Mouse (Mus musculus) frontal cortex, postnatal 36 days (tissue): ENCODE data around the gene Hps4.

ENCODE experiments used
- DNase-seq, 2 experiments: peaks; one replicate each; pipeline ENCODE4 v3.0.0; 2022; ENCODE audit warnings: low spot score in 2 of 2

Hps4 gene

DNA sequence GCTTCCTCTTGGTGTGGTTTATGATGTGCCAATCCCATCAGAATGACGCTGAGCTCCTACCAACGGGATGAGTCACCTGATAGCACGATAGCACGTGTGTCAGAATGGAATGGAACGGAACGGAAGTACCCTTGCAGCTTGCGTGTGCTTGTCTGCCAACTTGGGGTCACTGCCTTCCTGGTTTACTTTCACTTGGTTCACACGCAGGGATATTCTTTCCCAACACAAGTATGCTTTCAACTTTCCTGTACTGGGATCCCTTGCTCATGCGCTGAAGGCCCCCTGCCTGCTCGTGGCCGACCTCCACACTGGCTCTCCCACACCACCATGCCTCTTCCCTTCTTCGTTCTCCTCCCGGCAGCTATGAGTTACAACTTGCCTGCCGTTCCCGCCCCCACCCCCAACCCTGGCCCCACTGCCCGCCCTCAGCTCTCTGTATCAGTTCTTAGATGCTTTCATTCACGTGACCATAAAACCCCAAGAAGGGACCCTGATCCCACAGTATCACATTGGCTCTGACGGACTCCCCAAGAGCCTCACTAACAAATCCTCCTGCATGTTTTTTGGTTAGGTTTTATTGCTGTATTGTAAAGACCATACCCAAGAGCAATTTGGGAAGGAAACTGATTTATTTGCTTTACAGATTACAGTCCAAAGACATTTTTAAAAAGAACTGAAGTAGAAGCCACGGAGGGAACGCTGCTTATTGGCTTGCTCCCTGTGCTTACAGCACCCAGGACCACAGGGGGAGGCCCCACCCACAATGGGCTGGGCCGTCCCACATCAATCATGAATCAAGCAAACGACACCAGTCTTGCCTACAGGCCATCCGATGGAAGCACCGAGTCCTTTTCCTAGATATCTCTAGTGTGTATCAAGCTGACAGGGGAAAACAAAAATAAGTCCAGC, 18.0 kb upstream of the Hps4 start:
- DNase-seq: no peak

DNA sequence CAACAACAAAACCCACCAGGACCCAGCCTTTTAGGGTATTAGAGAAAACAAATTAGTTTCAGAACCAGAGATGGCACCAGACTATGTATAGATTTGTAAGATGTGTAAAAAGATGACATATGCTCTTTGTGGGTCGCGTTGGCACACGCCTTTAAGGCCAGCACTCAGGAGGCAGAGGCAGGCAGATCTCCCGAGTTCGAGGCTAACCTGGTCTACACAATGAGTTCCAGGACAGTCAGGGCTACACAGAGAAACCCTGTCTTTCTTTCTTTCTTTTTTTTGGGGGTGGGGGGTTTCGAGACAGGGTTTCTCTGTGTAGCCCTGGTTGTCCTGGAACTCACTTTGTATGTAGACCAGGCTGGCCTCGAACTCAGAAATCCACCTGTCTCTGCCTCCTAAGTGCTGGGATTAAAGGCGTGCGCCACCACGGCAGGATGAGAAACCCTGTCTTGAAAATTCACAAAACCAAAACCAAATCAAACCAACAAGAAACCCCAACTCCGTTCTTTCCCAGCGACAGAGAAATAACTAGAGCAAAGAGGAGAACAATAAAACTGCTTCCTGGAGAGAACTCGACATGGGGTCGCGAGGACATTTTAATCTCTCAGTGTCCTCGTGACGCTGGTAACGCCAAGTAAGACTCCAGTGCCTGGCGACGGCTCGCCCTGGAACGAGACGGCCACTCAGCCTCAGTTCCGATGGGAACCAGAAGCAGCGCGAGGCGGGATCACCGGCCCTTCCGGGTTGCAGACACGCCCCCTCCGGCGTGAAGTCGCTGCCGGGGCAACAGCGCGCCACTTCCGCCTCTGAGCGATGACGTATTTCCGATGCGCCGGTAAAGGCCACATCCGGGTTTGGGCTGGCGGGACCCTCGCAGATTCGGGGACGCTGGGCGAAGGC, 17.1 kb upstream of the Hps4 start, which contains the start of gene Tfip11:
Tfip11 (plus strand) TSS at position 813 of the 900 bp plus-strand sequence.
- DNase-seq: peak; percentile 97

DNA sequence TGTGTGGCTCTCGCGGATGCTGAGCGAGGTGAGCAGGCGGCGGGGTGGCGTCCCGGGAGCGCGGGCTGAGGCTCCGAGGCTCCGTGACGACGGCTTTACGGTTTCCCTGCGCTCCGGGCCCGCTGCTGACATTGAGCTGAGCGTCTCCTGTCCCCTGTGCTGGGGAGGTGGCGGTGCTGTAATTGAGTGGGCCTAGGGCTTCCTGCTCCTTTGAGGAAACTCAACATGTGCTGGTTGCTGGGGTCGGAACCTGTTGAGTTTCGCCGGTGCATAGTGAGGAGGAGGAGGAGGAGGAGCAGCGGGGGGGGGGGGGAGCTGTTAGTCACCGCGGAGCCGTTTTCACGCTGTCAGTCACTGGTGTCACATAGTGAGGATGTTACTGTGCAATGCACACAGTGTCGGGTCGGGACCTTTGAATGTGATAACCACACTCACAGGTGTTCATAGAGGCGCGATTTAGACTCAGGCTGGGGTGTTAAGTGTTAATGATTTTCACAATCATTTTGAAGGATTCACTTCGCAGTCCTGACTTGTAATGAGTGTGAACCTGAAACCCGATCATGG, 16.4 kb upstream of the Hps4 start:
- DNase-seq: no peak

DNA sequence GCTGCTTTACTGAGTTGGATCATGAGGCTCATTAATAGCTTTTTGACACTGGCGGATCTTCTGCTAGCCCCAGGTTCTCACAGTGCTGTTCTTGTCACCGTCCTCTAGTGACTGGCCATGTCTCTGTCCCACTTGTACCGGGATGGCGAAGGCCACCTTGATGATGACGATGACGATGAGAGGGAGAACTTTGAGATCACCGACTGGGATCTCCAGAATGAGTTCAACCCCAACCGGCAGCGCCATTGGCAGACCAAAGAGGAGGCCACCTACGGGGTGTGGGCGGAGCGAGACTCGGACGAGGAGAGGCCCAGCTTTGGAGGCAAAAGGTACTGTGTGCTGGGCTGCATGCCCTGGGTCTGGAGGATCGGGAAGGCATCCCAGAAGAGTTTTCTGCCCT, 15.0 kb upstream of the Hps4 start:
- no peak for DNase-seq

DNA sequence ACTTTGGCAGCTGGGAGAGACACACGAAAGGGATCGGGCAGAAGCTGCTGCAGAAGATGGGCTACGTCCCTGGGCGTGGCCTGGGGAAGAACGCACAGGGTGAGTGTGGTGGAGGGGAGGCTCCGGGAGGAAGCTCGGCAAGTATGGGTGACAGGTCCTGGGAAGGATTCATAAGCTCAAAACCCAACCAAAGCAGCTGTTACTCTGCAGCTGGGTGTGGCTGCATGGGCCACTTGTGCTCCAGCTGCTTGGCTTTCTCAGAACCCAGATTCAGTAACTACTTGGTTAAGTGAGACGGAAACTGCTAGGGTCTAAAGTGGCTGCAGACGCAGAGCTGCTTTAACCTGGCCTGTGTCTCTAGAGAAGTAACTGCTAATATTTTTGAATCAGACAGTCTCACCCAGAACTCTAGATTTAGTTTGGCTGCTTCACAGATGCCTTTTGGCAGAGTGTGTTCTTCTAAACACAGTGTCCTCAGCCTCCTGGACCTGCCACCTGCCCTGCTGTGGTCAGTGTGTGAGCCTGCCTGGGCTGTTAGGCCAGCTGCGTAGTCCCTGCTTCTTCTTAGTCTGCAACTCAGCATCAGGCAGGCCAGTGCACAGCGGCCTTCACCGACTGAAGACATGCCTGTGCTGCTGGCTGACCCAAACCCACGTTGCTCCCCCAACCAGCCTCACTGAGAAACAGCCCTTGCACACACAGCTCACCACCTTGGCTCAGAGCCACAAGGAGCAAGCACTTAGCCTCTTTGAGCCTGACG, 12.9 kb upstream of the Hps4 start:
- no peak for DNase-seq

DNA sequence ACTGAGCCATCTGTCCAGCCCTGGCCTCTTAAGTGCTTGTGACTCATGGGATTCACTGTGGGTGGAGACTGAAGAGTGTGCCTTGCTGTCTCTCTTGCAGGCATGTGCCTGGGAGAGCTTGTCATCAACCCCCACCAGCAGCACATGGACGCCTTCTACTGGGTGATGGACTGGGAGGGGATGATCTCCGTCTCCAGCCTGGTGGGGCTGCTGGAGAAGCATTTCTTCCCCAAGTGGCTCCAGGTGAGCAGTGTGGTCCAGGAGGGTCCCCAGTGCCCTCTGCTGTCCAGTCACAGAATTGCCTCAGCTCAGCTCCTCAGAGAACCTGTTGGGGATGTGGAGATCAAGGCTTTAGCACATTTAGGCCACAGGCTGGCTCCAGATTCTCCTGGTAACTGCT, 7.4 kb upstream of the Hps4 start:
- DNase-seq: peak in 1 of 2 experiments; percentile 44

DNA sequence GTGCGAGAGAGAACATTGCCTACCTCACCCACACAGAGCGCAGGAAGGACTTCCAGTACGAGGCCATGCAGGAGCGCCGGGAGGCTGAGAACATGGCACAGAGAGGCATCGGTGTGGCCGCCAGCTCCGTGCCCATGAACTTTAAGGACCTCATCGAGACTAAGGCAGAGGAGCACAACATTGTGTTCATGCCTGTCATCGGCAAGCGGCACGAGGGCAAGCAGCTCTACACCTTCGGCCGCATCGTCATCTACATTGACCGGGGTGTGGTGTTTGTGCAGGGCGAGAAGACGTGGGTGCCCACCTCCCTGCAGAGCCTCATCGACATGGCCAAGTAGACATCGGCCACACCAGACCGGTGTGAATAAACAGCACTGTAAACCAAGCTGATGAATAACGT, 5.9 kb upstream of the Hps4 start:
- no peak for DNase-seq

DNA sequence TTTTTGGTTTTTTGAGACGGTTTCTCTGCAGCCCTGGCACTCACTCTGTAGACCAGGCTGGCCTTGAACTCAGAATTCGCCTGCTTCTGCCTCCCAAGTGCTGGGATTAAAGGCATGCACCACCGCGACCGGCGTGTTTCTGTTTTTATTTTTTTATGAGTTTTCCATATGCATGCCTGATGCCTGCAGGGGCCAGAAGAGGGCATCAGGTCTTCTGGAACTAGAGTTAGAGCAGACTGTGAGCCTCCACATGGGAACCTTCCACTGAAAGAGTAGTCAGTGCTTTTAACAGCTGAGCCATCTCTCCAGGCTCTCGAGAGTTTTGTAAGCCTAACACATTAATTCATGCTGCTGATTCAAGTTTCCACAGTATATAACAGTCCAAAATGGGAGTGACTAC, 3.7 kb upstream of the Hps4 start:
- DNase-seq: no peak

DNA sequence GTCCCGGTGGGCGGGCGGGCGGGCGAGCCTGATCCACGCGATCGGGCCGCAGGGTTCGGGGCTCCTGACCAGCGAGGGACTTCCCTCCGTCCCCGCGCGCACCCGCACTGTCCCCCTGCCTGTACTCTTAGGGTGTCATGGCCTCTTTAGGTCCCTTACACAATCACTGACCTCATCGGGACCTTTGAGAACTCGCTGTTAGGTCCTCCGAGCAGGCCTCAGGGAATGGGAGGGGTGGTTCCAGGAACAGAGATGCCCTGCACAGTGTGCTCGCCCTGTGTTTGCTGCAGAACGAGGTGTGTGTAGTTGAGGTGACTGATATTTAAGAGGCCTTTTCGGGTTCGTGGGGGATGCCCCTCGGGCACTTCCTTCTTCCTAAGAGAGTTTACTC, 317 bp downstream of the Hps4 start:
- no peak for DNase-seq

DNA sequence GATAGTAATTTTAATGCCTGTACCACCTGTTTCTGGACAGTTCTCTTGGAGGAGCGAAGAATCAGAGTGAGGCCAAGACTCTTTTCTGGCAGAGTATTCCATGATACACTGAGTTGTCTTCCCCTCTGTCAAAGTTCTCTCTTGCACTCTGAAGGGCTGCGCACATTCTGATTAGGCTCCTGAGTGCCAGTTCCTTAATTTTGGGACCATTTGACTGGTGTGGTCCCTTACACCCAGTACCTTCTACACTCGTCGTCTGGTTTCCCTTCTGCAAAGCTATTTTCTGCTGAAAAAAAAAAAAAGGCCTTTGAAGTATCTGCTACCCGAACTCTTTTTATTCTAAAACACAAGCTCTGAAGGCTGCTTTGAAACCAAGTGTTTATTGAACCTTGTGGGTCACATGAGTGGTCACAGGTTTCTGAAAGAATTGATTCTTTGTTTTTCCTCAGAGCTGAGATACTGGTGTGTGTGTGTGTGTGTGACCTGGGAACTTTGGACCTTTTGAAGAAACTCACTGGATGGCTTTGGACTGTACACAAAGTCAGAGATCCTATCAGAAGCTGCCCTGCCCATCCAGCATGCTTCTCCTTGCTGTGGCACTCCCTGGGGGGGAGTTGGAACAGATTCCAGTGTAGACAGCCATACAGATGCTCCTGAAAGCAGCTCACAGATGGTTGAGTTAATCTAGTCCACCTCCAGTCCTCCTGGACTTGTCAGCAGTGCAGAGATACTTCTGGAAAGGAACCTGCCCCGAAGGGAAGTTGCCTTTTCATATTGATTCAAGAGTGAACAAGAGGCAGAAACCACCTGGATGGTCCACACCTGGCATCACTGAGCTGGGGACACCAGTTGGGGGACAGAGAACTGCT, 1.4 kb downstream of the Hps4 start:
- DNase-seq: peak; percentile 64 to 84

DNA sequence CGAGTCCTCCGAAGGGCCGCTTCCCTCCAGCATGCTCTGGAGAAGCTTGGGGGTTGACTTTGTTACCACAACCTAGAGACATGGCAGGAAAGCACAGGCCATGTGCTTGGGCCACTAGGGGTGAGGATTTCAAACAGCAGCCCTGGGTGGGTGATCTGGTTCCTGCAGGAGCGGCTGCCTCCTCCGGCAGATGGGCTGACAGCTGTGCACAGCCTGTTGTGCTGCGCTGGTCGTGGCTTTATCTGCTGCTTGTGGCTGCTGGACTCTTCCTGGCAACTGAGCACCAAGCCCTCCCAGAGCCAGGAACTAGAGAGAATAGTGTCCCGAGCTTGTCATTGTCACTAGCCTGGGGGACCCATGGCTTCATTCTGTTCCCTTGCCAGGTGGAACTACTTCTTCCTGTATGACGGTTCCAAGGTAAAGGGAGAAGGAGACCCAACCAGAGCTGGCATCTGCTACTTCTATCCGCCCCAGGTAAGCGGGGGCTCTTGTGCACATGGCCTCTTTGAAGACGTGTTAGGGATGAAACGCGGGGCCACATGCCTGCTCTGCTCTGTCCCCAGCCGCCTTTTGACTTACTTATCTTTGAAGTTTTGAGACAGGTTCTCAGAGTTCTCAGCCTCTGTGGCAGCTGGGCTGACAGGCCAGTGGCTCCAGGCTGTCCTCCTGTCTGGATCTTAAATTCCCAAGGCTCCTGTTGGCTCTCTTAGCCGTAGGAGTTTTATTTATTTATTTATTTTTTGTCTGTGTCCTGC, 3.5 kb downstream of the Hps4 start:
- DNase-seq: no peak

DNA sequence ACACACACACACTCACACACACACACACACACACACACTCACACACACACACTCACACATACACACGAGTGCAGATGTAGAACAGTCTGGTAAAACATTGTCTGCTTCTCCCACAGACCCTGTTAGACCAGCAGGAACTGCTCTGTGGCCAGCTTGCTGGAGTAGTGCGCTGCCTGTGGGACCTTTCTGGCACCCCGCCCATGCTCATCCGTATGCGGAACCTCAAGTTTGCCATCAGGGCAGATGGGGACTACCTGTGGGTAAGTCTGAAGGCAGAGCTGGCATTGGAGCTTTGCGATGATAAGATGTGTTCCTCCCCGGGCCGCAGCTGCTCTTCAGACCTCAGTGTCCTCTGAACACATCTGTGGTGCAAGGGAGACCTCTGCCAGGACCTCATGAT, 6.3 kb downstream of the Hps4 start:
- no peak for DNase-seq

DNA sequence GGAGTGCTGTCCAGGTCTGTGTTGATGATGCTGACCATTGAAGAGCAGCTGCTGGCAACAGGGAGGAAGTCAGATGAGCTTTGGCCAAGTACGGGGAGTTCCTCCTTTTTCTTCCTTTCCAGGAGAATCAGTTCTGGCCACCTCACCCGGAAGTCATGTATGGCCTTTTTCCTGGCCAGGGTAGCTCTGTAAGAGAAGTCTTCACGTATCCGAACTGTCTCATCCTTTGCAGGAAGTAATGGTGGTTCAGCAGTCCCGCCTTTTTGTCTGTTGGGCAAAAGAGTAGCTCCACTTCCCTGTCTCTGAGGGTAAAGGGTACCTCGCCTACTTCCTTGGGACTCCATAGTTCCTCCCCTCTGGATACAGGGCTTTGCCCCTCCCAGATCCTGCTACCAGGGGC, 12.6 kb downstream of the Hps4 start:
- no peak for DNase-seq

DNA sequence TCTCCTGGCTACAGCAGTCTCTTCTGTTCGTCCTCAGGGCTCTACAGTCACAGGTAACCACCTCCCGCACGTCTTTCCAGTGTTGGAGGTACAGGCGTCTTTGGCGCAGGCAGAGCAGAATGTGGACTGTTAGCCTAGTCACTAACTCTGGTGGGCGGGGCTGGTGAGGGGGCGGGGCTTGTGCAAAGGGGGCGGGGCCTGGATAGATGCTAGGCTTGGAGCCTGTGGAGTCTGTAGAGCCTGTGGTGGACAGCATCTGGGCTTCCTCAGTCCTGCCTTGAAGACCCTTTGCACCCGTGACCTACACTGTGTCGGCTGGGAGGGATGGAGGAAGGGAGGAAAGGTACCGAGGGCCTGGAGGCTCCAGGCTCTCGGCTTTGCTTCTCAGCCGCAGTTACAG, 13.0 kb downstream of the Hps4 start, which contains the start of gene Gm6583:
Gm6583 (minus strand) TSS at position 124 of the 400 bp plus-strand sequence.
- DNase-seq: no peak

DNA sequence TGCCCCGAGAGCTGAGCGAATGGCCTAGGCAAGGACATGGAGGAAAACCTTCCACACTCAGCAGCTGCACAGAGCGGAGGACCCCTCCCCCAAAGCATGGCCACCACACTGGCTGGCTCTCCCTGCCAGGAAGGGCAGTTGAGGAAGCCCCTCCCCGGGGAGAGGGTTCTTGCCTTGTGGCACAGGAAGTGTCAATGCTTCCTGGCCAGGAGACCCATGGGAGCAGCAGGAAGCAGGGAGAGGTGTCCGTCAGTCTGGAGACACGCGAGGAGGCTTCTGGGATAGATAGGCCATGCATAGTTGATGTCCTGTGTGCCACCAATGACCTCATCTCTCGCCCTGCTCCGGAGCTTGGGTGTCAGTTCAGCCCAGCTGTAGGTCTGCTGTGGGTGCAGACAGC, 13.4 kb downstream of the Hps4 start:
- no peak for DNase-seq

DNA sequence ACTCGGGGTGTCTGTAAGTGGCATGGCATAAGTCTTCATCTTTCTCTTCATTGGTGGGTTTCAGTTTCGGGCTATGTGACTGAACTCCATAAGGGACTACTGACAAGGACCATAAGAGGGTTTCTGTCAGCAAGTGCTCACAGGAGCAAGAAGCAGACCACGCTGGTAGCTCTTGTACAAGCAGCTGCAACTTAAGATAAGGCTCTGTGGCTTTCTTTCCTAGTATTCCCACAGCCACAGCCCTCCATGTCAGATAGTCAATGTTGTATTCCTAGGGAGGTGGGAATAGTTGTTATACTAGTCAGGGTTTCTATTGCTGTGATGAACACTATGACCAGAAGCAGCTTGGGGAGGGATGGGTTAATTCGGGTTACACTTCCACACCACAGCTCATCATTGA, 16.6 kb downstream of the Hps4 start:
- DNase-seq: no peak

DNA sequence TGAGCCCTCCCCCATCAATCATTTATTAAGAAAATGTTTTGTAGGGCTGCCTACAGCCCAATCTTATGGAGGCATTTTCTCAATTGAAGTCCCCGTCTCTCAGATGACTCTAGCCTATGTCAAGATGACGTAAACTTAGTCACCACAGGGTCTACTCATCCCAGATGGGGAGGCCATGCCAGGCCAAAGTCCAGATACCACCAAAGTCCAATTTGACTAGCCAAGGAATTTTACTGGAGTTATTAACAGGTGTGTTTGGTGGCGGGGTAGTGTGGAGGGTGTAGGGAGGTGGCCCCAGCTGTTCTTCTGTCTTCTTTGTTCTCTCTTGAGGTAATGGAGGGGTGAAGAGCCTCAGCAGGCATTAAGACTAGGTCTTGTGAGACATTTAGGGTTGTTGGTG, 17.2 kb downstream of the Hps4 start:
- DNase-seq: no peak

DNA sequence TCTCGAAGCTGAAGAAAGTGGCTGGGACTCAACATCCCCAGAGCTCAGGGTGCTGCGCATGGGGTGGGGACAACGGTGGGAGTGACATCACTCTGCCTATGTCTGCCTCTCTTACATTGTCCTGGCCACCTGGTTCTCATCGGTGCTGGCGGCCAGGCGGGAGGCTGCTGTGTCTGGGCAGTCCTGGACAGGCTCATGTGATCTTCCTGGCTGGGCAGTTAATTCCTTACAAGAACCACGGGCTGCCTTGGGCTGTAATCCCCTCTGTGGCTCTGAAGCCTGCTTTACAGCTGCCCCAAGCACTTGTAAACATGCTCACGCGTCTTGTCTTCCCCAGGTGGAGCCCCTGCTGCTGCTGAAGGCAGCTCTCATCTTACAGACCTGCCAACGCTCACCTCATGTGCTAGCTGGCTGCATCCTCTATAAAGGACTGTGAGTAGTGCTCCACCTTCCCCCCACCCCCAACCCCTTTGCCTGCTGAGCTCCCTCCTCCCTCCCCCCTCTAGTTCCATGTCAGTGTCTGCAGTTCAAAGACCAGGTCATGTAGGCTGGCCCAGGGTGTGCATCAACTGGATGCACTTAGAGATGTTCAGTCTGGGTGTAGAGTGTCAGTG, 21.4 kb downstream of the Hps4 start:
- no peak for DNase-seq

DNA sequence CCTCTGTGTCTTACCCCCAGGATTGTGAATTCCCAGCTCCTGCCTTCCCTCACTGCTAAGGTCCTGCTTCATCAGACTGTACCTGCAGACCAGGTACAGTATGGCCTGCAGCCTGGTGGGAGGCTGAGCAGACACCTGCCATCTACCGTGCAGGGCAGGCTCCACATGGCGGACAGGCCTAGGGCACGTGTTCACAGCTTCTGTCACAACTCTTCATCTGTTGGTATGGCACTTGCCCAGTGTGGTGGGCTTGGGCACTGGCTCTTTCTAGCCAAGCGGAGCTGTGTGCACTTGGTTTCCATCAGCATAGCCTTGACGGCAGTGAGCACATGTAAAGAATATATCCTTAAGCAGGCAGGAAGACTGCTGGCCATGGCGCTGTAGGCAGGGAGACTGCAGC, 24.0 kb downstream of the Hps4 start:
- DNase-seq: no peak
